Mouse (Mus musculus) layer of hippocampus, postnatal 25 days (tissue): ENCODE measurements at regions not wholly inside any gene's neighbourhood (a gene's known extent, or its start where the extent isn't known, plus 50 kb on each side); places are given as distances from the start of the nearest gene placed in this dataset.

ENCODE experiments used
- DNase-seq, 2 experiments: peaks; one replicate each; pipeline ENCODE4 v3.0.0; 2022; ENCODE audit warnings: mixed read lengths in 2 of 2, low spot score in 1 of 2; ENCODE audit errors: extremely low spot score in 1 of 2

DNA sequence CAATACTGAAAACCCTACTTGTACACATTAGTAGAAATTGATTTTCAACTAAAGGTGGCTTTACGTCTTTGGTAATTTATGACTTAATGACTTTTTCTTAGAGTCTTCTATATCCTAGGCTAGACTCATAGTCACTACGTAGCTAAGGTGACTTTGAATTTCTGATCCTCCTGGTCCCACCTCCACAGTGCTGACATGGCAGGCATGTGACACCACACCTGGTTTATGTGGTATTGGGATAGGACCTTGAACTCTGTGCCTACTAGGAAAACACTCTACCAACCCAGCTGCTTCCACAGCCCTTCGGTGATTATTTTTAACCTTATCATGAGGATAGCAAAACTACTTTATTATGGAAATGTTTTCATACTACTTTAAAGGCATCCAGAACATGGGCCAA, 51.5 kb upstream of the D7Ertd443e start:
- no peak for DNase-seq

DNA sequence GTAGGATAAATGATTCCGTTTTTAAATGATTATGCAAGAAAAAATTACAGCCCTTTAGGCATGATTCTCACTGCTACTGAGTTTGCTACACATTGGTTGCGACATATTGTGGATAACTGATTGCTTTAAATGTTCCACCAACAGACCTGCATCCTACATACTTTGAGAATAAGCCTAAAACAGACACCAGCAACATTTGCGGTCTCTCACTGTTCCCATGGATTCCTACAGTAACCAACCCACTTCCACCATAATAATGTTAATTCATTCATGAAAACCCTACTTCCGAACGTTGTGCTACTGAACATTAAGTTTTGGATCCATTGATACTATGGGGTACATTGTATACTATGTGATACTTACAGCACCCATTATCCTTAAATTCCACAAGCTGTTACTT, 53.8 kb upstream of the D7Ertd443e start:
- DNase-seq: no peak

DNA sequence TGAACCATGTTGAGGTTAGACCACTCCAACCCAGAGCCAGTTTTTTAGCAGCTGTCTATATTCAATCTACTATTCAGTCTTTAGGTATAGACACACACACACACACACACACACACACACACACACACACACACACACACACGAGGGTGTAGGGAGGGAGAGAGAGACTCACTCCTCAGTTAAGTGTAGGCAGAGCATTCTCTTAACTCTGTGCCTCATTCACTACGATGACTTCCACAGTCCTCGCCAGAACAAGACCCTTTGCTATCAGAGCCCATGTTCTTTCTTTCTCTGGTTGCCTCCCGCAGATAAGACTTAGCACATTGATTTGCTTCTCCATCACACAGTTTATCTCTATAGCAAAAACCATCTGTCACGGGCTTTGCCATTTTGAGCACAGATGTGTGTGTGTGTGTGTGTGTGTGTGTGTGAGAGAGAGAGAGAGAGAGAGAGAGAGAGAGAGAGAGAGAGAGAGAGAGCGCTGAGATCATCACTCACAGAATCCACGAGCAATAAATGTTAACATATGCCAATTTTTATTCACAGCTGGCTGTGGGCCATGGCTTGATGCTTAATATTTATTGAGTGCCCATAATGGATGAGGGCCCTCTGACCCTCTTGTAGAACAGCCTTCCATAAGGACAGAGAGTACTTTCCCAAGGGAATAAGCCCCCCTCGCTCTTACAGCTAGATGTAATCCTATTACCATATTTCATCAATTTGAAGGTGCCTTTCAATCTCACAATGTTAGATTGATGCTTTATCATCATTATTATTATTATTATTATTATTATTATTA, 59.7 kb upstream of the D7Ertd443e start:
- no peak for DNase-seq

GRCm38 (mm10) chr7:134447648-134448202, 62.3 kb upstream of the D7Ertd443e start:
- no peak for DNase-seq

DNA sequence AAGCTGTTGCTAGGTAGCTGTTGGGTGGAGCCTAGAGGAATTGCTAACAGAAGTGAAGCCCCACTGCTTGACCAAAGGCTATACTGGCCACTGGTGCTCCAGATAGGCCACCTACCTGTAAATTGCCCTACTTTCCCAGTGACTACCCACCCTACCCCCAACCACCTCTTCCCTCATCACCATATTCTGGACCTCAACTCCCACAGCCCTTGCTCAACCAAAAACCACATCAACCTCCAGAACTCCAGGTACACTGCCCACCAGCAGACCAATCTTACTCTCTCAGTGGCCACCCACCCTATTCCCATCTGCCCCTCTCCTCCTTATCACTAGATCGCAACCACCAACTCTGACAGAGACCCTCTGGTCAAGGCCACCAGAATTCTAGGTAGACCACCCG, 63.4 kb upstream of the D7Ertd443e start:
- no peak for DNase-seq

DNA sequence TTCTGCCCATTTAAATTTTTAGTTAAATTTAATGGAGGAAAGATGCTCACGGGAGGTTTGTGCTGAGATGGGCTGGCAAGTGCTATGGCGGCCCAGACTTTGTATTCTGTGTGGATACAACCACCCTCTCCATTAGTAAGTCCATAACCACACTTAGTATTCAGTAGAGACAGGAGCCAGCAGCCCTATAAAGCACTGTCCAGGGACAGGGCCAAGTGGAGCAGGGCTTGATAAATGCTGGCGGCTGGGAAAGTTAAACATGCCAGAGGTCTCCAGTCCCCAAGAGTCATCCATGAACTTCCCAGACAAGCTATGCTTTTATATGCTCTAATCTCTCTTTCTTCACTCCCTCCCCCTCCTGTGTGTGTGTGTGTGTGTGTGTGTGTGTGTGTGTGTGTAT, 77.2 kb upstream of the D7Ertd443e start:
- no peak for DNase-seq

GRCm38 (mm10) chr7:134463380-134463779, 77.9 kb upstream of the D7Ertd443e start:
- DNase-seq: no peak

GRCm38 (mm10) chr7:134467216-134467615, 81.8 kb upstream of the D7Ertd443e start:
- no peak for DNase-seq

DNA sequence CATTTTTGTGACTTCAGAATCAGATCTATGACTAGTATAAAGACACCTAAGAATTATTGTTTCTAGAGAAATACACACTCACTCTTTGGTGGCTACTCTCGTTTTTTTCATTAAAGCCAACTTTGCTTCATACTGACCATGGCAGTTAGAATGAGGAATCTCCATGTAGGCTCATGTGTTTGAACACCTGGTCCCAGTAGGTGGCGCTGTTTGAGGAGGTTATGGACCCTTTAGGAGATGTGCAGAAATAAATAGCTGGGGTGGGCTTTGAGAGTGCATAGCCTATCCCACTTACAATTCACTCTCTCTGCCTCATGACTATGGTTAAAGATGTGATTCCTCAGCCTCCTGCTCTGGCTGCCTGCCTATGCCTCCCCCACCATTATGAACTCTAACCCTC, 85.8 kb upstream of the D7Ertd443e start:
- peak in 1 of 2 experiments; percentile 54 for DNase-seq

GRCm38 (mm10) chr7:134491326-134491725, 105.9 kb upstream of the D7Ertd443e start:
- no peak for DNase-seq

DNA sequence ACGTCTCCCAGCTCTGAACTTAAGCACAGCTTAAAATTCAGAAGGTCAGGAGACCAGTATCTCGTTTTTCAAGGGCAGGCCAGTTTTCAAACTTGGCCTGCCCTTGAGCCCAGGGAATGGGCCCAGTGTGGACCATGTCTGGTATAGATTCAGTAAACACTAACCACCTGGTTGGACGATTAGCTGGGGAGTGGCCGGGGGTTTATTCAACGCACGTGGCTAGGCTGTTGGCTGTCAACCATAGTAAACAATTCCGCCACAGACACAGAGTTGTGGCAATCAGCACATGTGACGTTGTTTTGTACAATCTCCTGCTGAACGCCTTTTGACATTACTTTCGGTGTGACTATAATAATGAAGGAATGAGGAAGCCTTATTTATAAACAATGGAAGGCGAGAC, 111.8 kb upstream of the D7Ertd443e start:
- no peak for DNase-seq

DNA sequence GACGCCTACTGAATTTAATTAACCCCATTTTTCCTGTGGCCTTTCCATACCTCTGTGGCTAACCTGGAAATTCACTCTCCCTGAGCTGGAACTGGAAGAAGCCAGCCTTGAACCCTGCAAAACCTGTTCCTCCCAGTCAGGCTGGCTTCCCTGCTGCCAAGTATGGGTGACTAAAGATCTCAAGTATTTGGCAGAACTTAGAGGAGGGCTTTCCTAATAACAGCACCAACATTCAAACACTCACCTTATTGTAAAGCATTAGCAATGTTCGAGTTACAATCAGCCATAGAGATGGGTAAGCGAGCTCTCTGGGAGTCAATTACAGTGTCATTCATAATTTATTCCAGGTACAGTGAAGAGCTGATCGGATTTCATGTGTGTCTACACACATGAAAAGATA, 112.4 kb upstream of the D7Ertd443e start:
- no peak for DNase-seq

GRCm38 (mm10) chr7:134498716-134499115, 113.3 kb upstream of the D7Ertd443e start:
- no peak for DNase-seq

- no peak for DNase-seq
Observed at GRCm38 (mm10) chr7:134499429-134499828, 114.0 kb upstream of the D7Ertd443e start.

- DNase-seq: no peak
Observed at GRCm38 (mm10) chr7:134500210-134500609, 114.7 kb upstream of the D7Ertd443e start.

DNA sequence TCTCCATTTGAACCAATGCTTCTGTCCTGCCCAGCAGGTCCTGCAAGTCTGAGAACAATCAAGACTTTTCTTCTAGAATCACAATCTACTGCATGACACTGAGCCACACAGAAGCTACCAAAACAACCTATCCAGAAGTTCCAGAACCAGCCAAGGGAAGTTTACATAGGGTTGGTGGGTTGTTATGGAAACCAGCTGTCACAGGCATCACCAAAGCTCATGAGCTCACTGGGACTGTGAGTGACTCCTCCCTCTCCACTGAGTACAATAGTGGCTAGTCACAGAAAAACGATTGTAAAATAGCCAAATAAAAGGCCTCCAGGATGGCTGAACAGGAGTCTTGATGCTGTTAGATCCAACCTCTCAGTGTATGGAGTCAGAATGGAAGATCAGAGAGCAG, 115.6 kb upstream of the D7Ertd443e start:
- DNase-seq: no peak

GRCm38 (mm10) chr7:134510333-134510928, 125.0 kb upstream of the D7Ertd443e start:
- DNase-seq: no peak

GRCm38 (mm10) chr7:134519372-134519975, 134.0 kb upstream of the D7Ertd443e start:
- no peak for DNase-seq

- DNase-seq: no peak
Observed at GRCm38 (mm10) chr7:134523897-134524296, 138.4 kb upstream of the D7Ertd443e start.

GRCm38 (mm10) chr7:134525041-134525440, 139.6 kb upstream of the D7Ertd443e start:
- DNase-seq: no peak

DNA sequence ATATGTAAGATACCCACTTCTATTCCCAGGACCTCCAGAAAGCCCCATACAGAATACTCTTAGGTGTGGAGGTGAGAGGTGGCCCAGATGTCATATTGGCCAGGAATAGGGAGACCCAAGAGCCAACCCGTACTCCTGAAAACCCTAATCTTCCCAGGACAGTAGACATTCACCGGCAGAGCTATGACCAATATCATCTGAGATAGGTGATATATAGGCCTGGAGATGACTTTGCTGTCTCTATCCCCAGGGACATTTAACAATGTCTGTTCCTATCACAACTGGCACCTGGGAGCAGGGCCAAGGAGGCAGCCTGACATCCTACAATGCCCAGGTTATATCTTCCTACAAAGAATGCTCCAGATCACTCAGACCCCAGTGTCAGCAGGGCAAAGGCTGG, 140.0 kb upstream of the D7Ertd443e start:
- no peak for DNase-seq
